Mouse (Mus musculus) liver, adult 2 months (tissue): Measurements from ENCODE around the gene Dntt. TPM values are rescaled to one million over a fixed set of nuclear protein-coding genes. Genes with fewer than 3 reads are reported as not detected.
A peak's percentile ranks its signal among the peaks of the same experiment; 100 is the strongest.

ENCODE experiments used
- DNase-seq: peaks from one replicate; pipeline ENCODE4 v3.0.0-alpha.2; 2011; ENCODE audit warnings: low read depth, low spot score; ENCODE audit errors: extremely low read depth
- H3K27ac ChIP-seq: fragments of 200-500 bp; replicated peaks from 2 replicates; pipeline ENCODE4 v1.5.1; 2012; ENCODE audit warnings: low read depth, mild to moderate bottlenecking, control low read depth, inconsistent platforms, low read length; ENCODE audit not compliant: insufficient read depth
- H3K27me3 ChIP-seq: fragments of 200-500 bp; 2 replicates; pipeline ENCODE4 v1.6.1; 2012; ENCODE audit warnings: mild to moderate bottlenecking, moderate library complexity, low read length, inconsistent platforms; ENCODE audit not compliant: control insufficient read depth, insufficient read depth
- H3K36me3 ChIP-seq: fragments of 200-500 bp; 2 replicates; pipeline ENCODE4 v1.6.1; 2012; ENCODE audit warnings: low read length, inconsistent platforms; ENCODE audit not compliant: control insufficient read depth, insufficient read depth
- H3K4me1 ChIP-seq: fragments of 200-500 bp; 2 replicates; pipeline ENCODE4 v1.6.1; 2011; ENCODE audit warnings: low read length; ENCODE audit not compliant: control insufficient read depth, insufficient read depth
- H3K4me3 ChIP-seq: fragments of 200-500 bp; 2 replicates; pipeline ENCODE4 v1.5.1; 2011; ENCODE audit warnings: low read depth, mild to moderate bottlenecking, control low read depth, low read length, moderate library complexity; ENCODE audit not compliant: insufficient read depth
- H3K79me2 ChIP-seq: fragments of 200-500 bp; 2 replicates; pipeline ENCODE4 v1.6.1; 2012; ENCODE audit warnings: inconsistent platforms, mild to moderate bottlenecking, low read length, moderate library complexity; ENCODE audit not compliant: control insufficient read depth, insufficient read depth
- H3K9ac ChIP-seq: fragments of 200-500 bp; 2 replicates; pipeline ENCODE4 v1.6.1; 2012; ENCODE audit warnings: low read depth, mild to moderate bottlenecking, control low read depth, inconsistent platforms, low read length
- CTCF ChIP-seq: fragments of 200-500 bp; IDR thresholded peaks from 2 replicates; pipeline ENCODE4 v1.5.1; 2011; ENCODE audit warnings: low read depth, low read length, control low read depth
- POLR2A ChIP-seq: fragments of 200-500 bp; IDR thresholded peaks from 2 replicates; pipeline ENCODE4 v1.6.1; 2011; ENCODE audit warnings: low read length, control low read depth; ENCODE audit not compliant: insufficient read depth; ENCODE audit errors: extremely low read depth
- WGBS: fragments of 180-500 bp; shearing (Covaris S2); methylation state at CpG from one replicate; pipeline ENCODE4 v1.1.7; 2018; 5-methylcytosine and 5-hydroxymethylcytosine counted together
- polyA plus RNA-seq: library from polyadenylated mRNA; depleted of rRNA; stranded (reverse); fragments of >200 nt; gene quantifications from 2 replicates; pipeline ENCODE4 v1.2.3, GENCODE M21; 2012
- total RNA-seq: library from RNA; depleted of rRNA; stranded (reverse); fragments of >200 nt; gene quantifications from 2 replicates; pipeline ENCODE4 v1.2.3, GENCODE M21; 2014

The Dntt gene
- total and polyA plus RNA-seq, 2 experiments, result 0.39 to 1.4 TPM

DNA sequence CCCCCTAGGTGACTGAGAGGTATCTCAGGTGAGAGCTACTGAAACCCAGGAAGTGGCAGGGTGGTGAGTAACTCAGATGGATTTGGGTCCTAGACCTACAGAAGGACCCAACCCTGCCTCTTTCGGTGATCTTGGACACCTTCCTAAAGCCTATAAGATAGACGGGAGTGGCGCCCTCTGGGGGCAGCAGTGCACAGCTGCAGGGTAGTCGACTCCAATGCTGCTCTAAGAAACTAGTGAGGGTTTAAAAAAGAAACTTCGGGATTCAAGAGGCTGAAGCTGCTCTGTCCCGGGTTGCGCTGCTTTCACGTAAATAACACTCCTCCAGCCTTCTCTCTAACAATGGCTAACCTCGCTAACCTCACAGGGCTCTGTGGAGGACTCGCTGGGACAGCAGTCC lies 24.5 kb downstream of the Dntt start:
- no peak overlapping the region for H3K27ac ChIP-seq
- H3K27me3 ChIP-seq, result no peaks in the 10 kb centered on the region
- TF ChIP-seq CTCF, result peak; percentile 84
- TF ChIP-seq POLR2A, result no peak
- H3K4me1 ChIP-seq, result peaks cover 7% of the 10 kb centered on the region
- H3K9ac ChIP-seq, result no peak overlapping the region
- H3K36me3 ChIP-seq, result no peaks in the 10 kb centered on the region
- 55% methylated on average over 10 of the region's 10 CpGs for WGBS
- DNase-seq, result peak; percentile 44
- H3K79me2 ChIP-seq, result no peaks in the 10 kb centered on the region
- H3K4me3 ChIP-seq, result no peak overlapping the region

DNA sequence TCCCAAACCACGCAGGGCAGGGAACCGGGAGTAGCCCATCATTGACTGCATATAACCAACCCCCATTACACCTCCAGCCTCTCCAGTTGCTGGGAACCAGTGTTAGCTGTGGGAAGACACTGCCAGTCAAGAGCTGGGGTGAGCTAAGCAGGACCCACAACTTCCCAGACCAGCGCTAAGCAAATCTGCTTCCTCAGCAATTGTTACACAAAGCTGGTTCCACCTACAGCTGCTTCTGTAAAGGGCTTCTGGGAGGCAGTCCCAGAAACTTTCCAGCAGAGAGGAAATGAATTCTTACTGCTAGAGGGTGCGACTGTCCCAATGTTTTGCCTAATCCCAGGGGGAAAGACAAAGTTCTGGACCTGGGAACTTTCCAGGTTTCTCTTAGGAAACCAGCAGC lies 25.6 kb downstream of the Dntt start:
- H3K27me3 ChIP-seq, result no peaks in the 10 kb centered on the region
- H3K27ac ChIP-seq, result no peak overlapping the region
- no peaks in the 10 kb centered on the region for H3K36me3 ChIP-seq
- DNase-seq, result no peak
- no peak overlapping the region for H3K4me3 ChIP-seq
- peaks cover 7% of the 10 kb centered on the region for H3K4me1 ChIP-seq
- TF ChIP-seq POLR2A (no peak), CTCF (no peak)
- H3K79me2 ChIP-seq, result no peaks in the 10 kb centered on the region
- H3K9ac ChIP-seq, result no peak overlapping the region
- WGBS, result 74% methylated on average over 4 of the region's 4 CpGs

DNA sequence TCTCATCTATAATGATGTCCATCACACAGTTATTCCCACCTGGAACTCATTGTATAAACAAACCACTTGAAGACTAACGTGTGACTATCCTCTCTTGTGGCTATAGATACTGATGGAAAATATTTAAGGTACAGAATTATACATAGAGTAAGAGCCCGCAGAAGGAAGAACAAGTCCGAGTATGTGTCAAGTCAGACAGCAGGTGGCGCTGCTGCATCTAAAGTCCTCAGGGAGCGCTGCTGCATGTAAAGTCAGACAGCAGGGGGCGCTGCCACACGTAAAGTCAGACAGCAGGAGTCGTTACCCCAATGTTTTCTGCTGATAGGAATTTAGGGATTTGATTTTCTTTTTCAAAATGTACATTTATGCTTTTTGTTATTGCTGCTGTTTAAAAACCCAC lies 42.4 kb downstream of the Dntt start:
- 6% methylated on average over 8 of the region's 8 CpGs for WGBS
- Histone ChIP-seq H3K36me3 (no peaks in the 10 kb centered on the region), H3K27me3 (no peaks in the 10 kb centered on the region), H3K4me1 (no peaks in the 10 kb centered on the region), H3K27ac (no peak overlapping the region), H3K9ac (no peak overlapping the region), H3K4me3 (no peak overlapping the region; the same call in 1 of the 2 replicates), H3K79me2 (no peaks in the 10 kb centered on the region)
- TF ChIP-seq POLR2A (no peak), CTCF (peak; percentile 100)
- DNase-seq, result peak; percentile 82

DNA sequence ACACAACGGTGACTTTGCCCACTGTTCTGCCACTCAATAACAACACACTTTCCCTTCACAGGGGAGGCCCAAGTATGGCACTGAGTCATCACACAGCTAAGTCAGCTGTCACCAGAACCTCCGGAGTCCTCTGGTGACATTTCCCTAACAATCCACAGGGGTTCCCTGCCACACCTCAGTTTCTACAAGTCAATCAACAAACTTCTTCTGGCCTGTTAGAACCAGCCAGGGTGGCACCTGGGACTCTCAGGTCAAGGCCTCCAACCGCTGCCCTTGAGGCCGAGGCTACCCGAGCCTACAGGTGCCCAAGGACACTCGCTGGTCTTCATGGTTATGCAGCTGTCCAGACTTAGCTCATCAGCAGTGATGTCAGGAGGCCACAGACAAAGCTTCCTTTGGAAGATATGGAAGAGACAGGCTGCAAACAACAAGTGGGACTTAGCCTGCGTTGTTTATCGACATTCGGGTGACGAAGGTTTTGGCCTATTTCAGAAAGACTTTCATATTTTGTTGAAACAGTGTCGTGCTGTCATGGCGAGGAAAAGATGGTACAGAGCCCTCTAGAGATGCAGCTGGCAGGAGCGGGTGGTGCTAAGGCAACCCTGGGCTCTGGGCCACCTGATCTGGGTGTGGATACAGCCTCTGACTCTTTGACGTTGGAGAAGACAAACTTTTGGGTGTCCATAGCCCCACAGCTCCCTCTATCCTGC lies 44.8 kb downstream of the Dntt start:
- TF ChIP-seq CTCF (no peak), POLR2A (no peak)
- Histone ChIP-seq H3K27me3 (no peaks in the 10 kb centered on the region), H3K9ac (no peak overlapping the region), H3K4me3 (no peak overlapping the region), H3K27ac (no peak overlapping the region), H3K36me3 (no peaks in the 10 kb centered on the region), H3K79me2 (no peaks in the 10 kb centered on the region), H3K4me1 (no peaks in the 10 kb centered on the region)
- 82% methylated on average over 14 of the region's 14 CpGs for WGBS
- DNase-seq, result no peak

DNA sequence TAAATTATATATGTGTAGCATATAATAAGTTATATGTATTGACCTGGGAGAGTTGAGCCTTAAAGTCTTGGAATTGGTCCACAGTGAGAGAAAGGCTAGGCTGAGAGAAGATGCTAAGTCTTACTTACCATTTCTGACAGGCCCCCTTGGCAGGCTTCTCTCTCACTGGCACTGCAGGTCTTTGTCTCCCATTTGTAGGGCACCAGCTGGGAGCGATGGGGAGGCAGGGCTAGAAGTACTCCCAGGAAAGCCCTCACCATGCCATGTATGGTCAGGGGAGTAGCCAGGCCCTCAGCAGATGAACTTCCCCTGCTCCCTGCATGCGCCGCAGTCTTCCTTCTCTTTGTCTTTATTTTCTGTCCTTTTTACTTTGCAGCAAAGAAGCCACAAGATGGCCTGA lies 47.8 kb downstream of the Dntt start, which contains the start of gene Opalin:
TSS of gene Opalin (minus strand) at position 208 of the 400 bp plus-strand sequence.
- Histone ChIP-seq H3K36me3 (no peaks in the 10 kb centered on the region), H3K4me3 (no peak within 1 kb of the TSS), H3K4me1 (no peaks in the 10 kb centered on the region), H3K27ac (no peak within 1 kb of the TSS), H3K79me2 (no peaks in the 10 kb centered on the region), H3K9ac (no peak within 1 kb of the TSS), H3K27me3 (no peaks in the 10 kb centered on the region)
- WGBS, result 85% methylated on average over 3 of the region's 3 CpGs
- DNase-seq, result no peak
- TF ChIP-seq CTCF (no peak), POLR2A (no peak)

DNA sequence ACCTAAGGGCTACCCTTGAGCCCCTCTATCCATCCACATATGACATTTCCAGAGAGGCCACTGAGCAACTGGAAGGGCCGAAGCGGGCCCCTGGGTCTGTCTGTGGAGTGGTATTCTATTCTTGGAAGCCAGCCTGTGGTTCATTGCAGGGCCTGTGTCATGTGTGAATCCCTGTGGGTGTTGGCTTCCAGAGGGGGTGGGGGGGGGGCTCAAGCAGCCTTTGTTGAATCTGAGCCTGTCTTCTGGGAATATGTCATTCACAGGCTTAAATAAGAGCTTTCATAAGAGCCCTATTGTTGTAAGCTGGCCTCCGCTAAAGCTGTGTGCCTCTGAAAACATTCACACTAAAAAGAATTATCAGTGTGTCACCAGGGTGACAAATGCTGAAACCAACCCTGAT lies 52.5 kb downstream of the Dntt start:
- Histone ChIP-seq H3K4me3 (no peak overlapping the region), H3K36me3 (no peaks in the 10 kb centered on the region), H3K27ac (no peak overlapping the region), H3K9ac (no peak overlapping the region), H3K79me2 (no peaks in the 10 kb centered on the region), H3K27me3 (no peaks in the 10 kb centered on the region), H3K4me1 (no peaks in the 10 kb centered on the region)
- whole genome bisulfite sequencing, result 91% methylated on average over 3 of the region's 3 CpGs
- no peak for DNase-seq
- TF ChIP-seq POLR2A, result no peak
- TF ChIP-seq CTCF, result no peak
